In the genomic region with DNA sequence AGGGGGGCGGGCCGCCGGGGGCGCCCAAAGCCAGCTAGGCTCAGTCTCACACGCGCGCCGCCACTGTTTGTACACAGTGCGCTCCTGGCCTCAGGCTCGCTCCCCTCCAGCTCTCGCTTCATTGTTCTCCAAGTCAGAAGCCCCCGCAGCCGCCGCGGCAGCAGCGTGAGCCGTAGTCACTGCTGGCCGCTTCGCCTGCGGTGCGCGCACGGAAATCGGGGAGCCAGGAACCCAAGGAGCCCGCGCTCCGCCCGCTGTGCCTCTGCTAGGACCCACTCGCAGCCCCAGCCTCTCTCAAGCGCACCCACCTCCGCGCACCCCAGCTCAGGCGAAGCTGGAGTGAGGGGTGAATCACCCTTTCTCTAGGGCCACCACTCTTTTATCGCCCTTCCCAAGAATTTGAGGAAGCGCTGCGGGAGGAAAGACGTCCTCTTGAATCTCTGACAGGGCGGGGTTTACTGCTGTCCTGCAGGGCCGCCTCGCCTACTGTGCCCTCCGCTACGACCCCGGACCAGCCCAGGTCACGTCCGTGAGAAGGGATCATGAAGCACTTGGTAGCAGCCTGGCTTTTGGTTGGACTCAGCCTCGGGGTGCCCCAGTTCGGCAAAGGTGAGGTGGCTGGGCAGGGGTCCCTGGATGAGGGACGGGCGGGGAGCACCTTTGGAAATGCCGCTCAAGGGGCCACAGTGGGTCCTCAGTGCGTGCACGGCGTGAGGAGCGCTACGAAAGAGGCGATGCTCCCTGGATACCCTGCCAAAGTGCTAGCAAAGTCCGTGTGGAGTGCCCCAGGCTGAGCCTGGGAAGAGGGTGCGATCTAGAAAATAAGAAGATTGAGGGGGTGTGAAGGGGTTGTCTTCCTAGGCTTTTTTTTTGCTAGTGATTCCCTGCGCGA, we compare ENCODE assay signal across 8 mouse cellular contexts. TPM values are rescaled to one million over a fixed set of nuclear protein-coding genes. Genes with fewer than 3 reads are reported as not detected.
DNase-seq lines count a peak whose midpoint lies in the region; TF ChIP-seq lines count a peak whose summit lies in the region.

A gene (plus strand): TSS at position 33 of the 892 bp plus-strand sequence.

- TF ChIP-seq EP300 in heart, adult 2 months (IDR thresholded peaks at IDR 0.05; ENCODE audit: insufficient read depth, low read depth, low read length), result no peak

- peaks cover 9% of the 10 kb centered on the region for H3K27me3 ChIP-seq in heart, adult 2 months (ENCODE audit: control insufficient read depth, insufficient read depth, low read length)

- 1% methylated on average over 59 of the region's 60 CpGs for WGBS in heart, adult 2 months

- no peak within 1 kb of the TSS for H3K27ac ChIP-seq in heart, adult 2 months

- intact Hi-C loops in heart, adult 2 months (cut with DNase I), result no loop called here
- intact Hi-C loops in heart, postnatal 25 days (cut with DNase I), result no loop called here
- intact Hi-C loops in heart, postnatal 10 days (cut with DNase I), result no loop called here

- H3K4me3 ChIP-seq in heart, adult 2 months, result peak within 1 kb of the TSS; percentile 40

- no peaks in the 10 kb centered on the region for H3K4me1 ChIP-seq in heart, adult 2 months (ENCODE audit: control insufficient read depth, insufficient read depth, low read length)

- H3K9ac ChIP-seq in heart, adult 2 months (ENCODE audit: low read depth, low read length), result peak within 1 kb of the TSS; percentile 39

- no peaks in the 10 kb centered on the region for H3K36me3 ChIP-seq in heart, adult 2 months (ENCODE audit: control insufficient read depth, insufficient read depth, low read length)

- DNase-seq in heart, adult 2 months, result no peak
- DNase-seq in heart, postnatal 25 days (ENCODE audit: low spot score), result no peak
- peak; percentile 79 for DNase-seq in embryo, embryonic 10 days (ENCODE audit: low spot score)
- peak; percentile 9 to 20 for DNase-seq in heart, postnatal 10 days
- DNase-seq in layer of hippocampus, postnatal 36 days, result peak; percentile 55 to 56
- peak; percentile 30 for DNase-seq in lung, postnatal 14 days
- peak; percentile 68 for DNase-seq in right cerebral cortex, adult 18-20 months
- no peak for DNase-seq in urinary bladder, adult 18-20 months (ENCODE audit: low spot score in 2 of 2)

- no peak for TF ChIP-seq CTCF in heart, adult 2 months (IDR thresholded peaks at IDR 0.05)

- no peak for TF ChIP-seq POLR2A in heart, adult 2 months (IDR thresholded peaks at IDR 0.05; ENCODE audit: insufficient read depth, low read depth, low read length)

- no peaks in the 10 kb centered on the region for H3K79me2 ChIP-seq in heart, adult 2 months (replicated peaks; ENCODE audit: control insufficient read depth, insufficient read depth, low read length)

RNA-seq across cellular contexts. Expression of the gene that starts here (rescaled TPM):
- under 1 TPM; 0.10 to 0.30 TPM for total RNA-seq in heart, adult 2 months (2021)
- 0.12 and 0.16 TPM in 2 replicates for polyA plus RNA-seq in heart, adult 2 months (2012; rRNA removed)
- total RNA-seq in heart, postnatal 25 days (2021), result under 1 TPM; 0.22 to 0.36 TPM
- under 1 TPM; 0.22 to 0.27 TPM for total RNA-seq in heart, postnatal 10 days (2021)
- total RNA-seq in layer of hippocampus, postnatal 36 days (2021), result 10 to 100 TPM; 70.3 to 73.0 TPM

Comparison
In these comparisons a context has a peak if more than half of its experiments do, and no peak if none do; other contexts are left out.
1. RNA of the gene that starts here (total RNA-seq): 70.3 to 73.0 TPM in layer of hippocampus, postnatal 36 days; 0.22 to 0.36 TPM in heart, postnatal 25 days, 0.10 to 0.30 TPM in heart, adult 2 months and 0.22 to 0.27 TPM in heart, postnatal 10 days; every median in the first group is over 10 times any median in the second.
2. Peak in DNase-seq in heart, postnatal 10 days; RNA of the gene not detected or under 1 TPM.
3. DNase-seq: peak in embryo, embryonic 10 days (single experiment), layer of hippocampus, postnatal 36 days (2 of 2), lung, postnatal 14 days (single experiment) and right cerebral cortex, adult 18-20 months (single experiment); none in heart, adult 2 months (0 of 2), heart, postnatal 25 days (single experiment) and urinary bladder, adult 18-20 months (0 of 2).